Mouse (Mus musculus): ENCODE results near the gene Myh6. TPM values are rescaled to one million over a fixed set of nuclear protein-coding genes. Genes with fewer than 3 reads are reported as not detected.

The Myh6 gene
- total RNA-seq (2021): 10 to 100 TPM in 1 of 2 experiments, 1 to 10 TPM in 1; 6.0 to 10.9 TPM
- long read RNA-seq, experiment 1, partial matches to known transcripts: 1 of 1 reads
- long read RNA-seq, experiment 1, other reads (novel, unspliced or antisense): 0 of 1 reads
- long read RNA-seq, experiment 2: 0 reads

DNA sequence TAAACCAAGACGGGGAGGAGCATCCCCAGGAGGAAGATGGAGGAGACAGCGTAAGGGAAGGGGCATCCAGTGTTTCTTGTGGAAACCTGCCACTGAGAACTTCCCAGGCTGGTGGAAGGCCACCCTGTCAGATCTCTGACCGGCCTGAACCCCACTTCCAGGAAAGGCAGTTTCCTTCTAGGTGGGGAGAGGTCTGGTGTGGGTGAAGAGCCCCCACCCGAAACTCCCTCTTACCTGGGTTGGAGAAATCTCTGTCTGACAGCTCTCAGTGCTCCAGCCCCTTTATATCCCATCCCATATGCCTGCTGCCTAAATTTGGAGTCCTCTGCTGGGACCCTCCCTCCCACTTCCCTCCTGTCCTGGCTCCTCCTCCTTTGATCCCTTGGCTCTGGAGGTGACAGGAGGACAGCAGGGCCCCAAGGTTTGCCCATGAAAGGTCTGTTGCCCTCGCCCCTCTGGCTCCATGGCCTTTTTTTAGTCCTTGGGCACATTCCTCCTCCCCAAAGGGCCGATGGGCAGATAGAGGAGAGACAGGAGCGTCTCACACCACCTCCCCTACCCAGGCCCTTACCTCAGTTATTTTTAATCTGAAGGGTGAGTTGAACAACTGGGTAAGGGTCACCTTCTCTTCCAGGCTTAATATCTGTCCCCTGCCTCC lies at the start of gene Myh6:
Myh6 (minus strand) TSS at position 608 of the 658 bp plus-strand sequence.
- DNase-seq (ENCODE audit: extremely low spot score in 1 of 2, low spot score in 2 of 2): no peak
- intact Hi-C loops (cut with DNase I): loop anchor here (5.0 kb wide), 1 partner anchor 36 kb away; no protein-coding TSS in a partner anchor

DNA sequence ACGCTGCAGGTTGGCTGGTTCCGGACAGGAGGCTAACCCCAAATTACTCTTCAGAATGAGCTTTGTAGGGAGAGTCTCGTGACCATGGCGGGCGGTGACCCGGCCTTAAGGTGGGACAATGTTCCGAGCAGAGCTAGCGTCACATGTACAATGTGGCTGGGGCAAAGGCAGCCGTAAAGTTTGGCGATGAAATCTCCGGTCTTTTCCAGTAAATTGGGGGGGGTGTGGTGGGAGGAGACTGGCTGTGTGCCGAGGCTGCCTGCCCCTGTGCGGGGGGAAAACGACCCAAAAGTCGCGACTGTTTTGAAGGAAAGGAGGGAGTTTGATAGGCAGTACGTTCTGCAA lies 49.0 kb upstream of the Myh6 start:
- no peak for TF ChIP-seq CTCF (IDR thresholded peaks at IDR 0.05)
- no peak for DNase-seq (ENCODE audit: extremely low spot score in 1 of 2, low spot score in 2 of 2)
- intact Hi-C loops (cut with DNase I): loop anchor here (1.0 to 2.0 kb wide), 2 partner anchors 115 to 172 kb away; no protein-coding TSS in a partner anchor
- peak overlapping the region; percentile 62 for H3K4me3 ChIP-seq
- H3K27ac ChIP-seq: peak overlapping the region; percentile 72

More for the DNA sequence above, at the start of gene Myh6:
- TF ChIP-seq CTCF (IDR thresholded peaks at IDR 0.05): no peak
- no peak within 1 kb of the TSS for H3K4me3 ChIP-seq
- no peak within 1 kb of the TSS for H3K27ac ChIP-seq

DNA sequence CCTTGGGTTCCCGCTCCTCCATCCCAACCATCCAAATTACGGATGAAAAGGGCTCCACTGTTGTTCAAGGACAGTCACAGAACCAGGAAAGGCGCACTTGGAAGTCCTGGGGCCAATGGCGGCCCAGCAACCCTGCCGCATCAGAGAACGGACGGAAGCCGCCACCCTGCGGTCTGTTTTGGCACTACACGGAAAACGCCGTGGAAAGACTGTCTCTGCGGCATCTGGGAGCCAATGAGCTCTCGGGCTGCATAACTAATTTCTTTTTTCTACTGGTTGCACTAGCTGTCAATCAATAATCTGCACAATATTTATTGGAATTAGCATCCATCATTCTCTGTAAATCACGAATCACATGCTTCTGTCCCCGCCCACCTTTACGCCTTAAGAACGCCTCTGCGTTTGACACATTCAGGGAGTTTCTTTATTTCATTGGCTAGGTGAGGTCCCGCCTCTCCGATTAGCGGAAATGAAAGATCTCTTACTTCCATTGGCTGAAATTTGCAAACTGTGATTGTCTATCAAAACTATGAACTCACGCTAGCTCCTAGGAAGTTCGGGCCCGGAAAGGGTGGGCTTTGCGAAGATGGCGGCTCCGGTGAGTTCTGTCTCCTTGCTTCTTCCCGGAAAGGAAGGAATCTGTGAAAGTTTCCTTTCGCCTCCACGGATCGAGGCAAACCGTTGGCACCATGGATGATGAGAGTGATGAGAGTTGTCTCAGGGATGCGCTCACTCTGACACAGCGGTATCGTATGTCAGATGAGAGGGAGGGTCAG lies 48.5 kb upstream of the Myh6 start, which contains the start of gene Ngdn:
Ngdn (plus strand) TSS at position 464 of the 776 bp plus-strand sequence.
- peak; percentile 99 for DNase-seq (ENCODE audit: extremely low spot score in 1 of 2, low spot score in 2 of 2)
- peak within 1 kb of the TSS; percentile 99 for H3K27ac ChIP-seq
- peak; percentile 94 for TF ChIP-seq CTCF (IDR thresholded peaks at IDR 0.05)
- H3K4me3 ChIP-seq: peak within 1 kb of the TSS; percentile 62
- intact Hi-C loops (cut with DNase I): loop anchor here (1.0 to 5.0 kb wide), 4 partner anchors 114 to 303 kb away; partner anchors contain the start of gene Cebpe

DNA sequence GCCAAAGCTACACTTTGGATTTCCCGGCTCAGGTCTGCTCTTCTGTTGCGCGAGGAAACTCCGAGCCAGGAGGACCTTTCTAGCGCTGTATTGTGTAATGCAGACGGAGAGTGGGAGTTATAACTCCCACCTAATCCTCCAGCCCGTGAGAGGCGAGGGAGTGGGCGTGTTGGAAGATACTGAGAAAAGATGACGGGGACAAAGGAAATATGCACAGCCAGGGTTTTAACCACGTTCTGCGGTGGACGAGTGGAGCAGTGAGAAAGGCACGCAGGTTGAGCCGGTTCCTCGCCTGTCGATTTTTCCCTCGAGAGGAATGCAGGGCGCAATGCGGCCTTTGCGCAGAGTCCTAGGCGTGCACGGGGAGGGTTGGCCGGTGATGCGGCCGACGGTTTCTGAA lies 47.9 kb upstream of the Myh6 start:
- Histone ChIP-seq H3K27ac (peak overlapping the region; percentile 99), H3K4me3 (peak overlapping the region; percentile 48)
- DNase-seq (ENCODE audit: extremely low spot score in 1 of 2, low spot score in 2 of 2): peak; percentile 69 to 75
- intact Hi-C loops (cut with DNase I): loop anchor here (1.0 to 5.0 kb wide), 3 partner anchors 114 to 302 kb away; partner anchors contain the start of gene Cebpe
- no peak for TF ChIP-seq CTCF (IDR thresholded peaks at IDR 0.05)

DNA sequence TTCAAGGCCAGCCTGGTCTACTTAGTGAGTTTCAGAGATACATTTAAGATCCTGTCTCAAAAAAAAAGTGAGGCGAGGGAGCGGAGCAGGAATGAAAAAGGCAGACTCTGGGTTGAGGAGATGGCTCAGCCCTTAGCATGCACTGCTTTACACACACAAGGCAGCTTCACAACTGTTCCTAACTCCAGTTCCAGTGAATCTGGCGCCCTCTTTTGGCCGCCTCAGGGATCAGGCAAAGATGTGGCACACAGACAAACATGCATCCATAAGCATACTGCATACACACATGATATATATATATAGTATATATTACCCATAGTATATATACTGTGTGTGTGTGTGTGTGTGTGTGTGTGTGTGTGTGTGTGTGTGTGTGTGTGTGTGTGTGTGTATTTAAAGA lies 44.4 kb upstream of the Myh6 start:
- intact Hi-C loops (cut with DNase I): loop anchor here (5.0 kb wide), 1 partner anchor 299 kb away; the partner anchor contains the start of gene Cebpe
- TF ChIP-seq CTCF (IDR thresholded peaks at IDR 0.05): peak; percentile 13; the same call in 1 of the 2 replicates
- no peak for DNase-seq (ENCODE audit: extremely low spot score in 1 of 2, low spot score in 2 of 2)
- Histone ChIP-seq H3K4me3 (no peak overlapping the region), H3K27ac (no peak overlapping the region)

DNA sequence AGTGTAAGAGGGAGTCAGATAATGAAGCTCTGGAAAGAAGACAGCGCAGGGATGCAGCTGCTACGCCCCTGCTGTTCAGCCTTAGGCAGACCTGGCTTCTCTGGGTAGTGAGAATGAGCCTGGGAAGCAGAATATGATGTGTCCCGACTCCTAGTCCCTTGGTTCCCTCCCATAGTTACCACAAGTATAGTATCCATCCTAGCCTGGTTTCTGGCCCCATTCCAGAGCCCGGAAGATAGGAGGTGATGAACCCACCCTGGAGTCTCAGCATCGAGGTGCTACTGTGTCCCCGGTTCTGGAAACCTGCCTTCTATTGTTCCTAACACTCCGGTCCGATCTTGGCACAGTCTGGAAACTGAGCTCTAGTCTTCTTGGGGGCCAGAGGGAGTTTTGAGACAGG lies 41.7 kb upstream of the Myh6 start:
- TF ChIP-seq CTCF (IDR thresholded peaks at IDR 0.05): no peak
- H3K4me3 ChIP-seq: no peak overlapping the region
- H3K27ac ChIP-seq: no peak overlapping the region
- intact Hi-C loops (cut with DNase I): no loop called here
- no peak for DNase-seq (ENCODE audit: extremely low spot score in 1 of 2, low spot score in 2 of 2)

DNA sequence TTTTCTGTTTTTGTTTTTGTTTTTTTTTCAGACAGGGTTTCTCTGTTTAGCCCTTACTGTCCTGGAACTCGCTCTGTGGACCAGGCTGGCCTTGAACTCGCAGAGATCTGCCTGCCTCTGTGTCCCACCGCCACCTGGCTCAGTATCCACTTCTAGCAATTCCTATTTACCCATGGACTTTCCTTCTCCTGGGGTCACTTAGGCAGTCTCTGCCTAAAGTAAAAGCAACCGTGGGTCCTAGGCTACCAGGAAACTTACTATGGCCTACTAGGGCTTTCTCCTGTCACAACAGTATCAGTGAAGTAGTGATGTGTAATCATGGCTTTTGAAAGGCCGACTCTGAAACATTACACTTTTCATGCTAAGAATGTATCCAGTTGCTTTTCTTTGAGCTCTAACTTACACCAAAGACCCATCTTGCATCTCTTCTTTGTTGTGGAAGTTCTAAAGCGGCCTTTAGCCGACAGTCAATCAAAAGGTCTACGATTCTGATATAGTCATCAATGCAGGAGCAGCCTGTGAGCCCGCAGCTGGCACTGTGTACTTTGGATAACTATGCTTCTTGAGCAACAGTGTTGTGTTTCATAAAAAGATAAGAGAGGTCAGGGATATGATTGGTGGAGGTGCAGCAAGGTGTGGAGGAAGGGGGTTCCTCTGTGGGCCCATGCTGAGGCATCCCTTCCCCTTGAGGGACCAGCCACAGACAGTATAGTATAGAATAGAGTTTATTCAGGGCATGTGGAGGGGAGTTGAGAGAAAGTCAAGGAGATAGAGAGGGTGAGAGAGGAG lies 40.6 kb upstream of the Myh6 start:
- no peak for DNase-seq (ENCODE audit: extremely low spot score in 1 of 2, low spot score in 2 of 2)
- TF ChIP-seq CTCF (IDR thresholded peaks at IDR 0.05): no peak
- no peak overlapping the region for H3K4me3 ChIP-seq
- intact Hi-C loops (cut with DNase I): no loop called here
- no peak overlapping the region for H3K27ac ChIP-seq

DNA sequence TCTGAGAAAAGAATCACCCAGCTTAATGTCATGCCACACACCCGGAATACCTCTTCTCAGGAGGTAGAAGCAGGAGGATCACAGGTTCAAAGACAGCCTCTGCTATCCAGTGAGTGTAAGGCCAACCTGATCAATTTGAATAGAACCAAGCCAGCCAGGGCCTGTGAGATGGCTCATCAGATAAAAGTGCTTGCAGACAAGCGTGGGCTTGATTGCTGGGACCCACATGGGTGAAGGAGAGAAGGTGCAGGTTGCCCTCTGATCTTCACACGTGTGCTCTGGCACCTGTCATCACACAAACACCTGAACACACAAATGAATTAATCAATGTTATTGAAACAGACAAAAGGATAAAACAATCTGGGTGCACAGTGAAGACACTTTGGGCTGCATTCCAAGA lies 39.8 kb upstream of the Myh6 start:
- no peak for TF ChIP-seq CTCF (IDR thresholded peaks at IDR 0.05)
- no peak for DNase-seq (ENCODE audit: extremely low spot score in 1 of 2, low spot score in 2 of 2)
- Histone ChIP-seq H3K27ac (no peak overlapping the region), H3K4me3 (no peak overlapping the region)
- intact Hi-C loops (cut with DNase I): no loop called here

DNA sequence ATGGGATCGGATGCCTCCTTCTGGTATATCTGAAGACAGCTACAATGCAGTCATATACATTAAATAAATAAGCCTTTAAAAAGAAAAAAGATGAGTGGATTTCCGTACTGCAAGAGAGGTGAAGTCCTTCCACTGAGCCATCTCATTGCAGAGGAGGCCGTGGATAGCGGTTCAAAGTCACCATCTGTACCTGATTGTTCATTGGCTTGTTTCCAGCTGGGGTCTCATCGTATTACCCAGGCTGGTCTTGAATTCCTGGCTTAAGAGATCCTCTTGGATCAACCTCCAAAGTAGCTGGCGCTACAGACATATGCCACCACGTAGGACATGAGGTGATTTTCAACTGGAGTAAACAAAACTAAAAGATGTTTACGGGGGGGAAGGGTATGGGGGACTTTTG lies 39.2 kb upstream of the Myh6 start:
- no peak for TF ChIP-seq CTCF (IDR thresholded peaks at IDR 0.05)
- DNase-seq (ENCODE audit: extremely low spot score in 1 of 2, low spot score in 2 of 2): no peak
- intact Hi-C loops (cut with DNase I): no loop called here

DNA sequence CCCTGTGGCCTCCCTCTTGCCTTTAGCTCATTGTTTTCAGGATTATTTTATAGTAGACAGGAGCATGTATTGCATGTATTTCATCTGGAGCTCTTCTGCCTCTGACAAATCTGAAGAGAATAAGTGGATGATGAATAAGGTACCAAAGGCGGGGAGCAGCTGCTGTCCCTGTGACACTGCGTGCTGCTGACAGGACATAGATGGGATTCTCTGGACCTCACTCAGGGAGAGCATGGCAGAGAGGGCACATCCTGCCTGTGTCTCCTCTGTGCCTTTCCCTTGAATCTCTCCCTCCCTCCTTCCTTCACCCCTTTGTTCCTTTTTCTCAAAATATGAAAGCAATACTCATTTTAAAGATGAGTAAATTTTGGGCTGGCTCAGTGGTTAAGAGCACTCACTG lies 38.8 kb upstream of the Myh6 start:
- Histone ChIP-seq H3K27ac (no peak overlapping the region), H3K4me3 (no peak overlapping the region)
- intact Hi-C loops (cut with DNase I): no loop called here
- no peak for DNase-seq (ENCODE audit: extremely low spot score in 1 of 2, low spot score in 2 of 2)
- TF ChIP-seq CTCF (IDR thresholded peaks at IDR 0.05): no peak

More for the DNA sequence above, 39.2 kb upstream of the Myh6 start:
- Histone ChIP-seq H3K27ac (no peak overlapping the region), H3K4me3 (no peak overlapping the region)
